Mouse (Mus musculus) cerebellum, adult 2 months (tissue): ENCODE data around the gene Cox4i2. TPM values are rescaled to one million over a fixed set of nuclear protein-coding genes. Genes with fewer than 3 reads are reported as not detected.

Source experiments
- DNase-seq, 2 experiments: peaks; one replicate each; pipeline ENCODE4 v3.0.0; 2021
- H3K27ac ChIP-seq: fragments of 200-500 bp; 2 replicates; pipeline ENCODE4 v1.5.1; 2012; ENCODE audit warnings: low read length, control low read depth, inconsistent platforms; ENCODE audit not compliant: insufficient read depth
- H3K27me3 ChIP-seq: fragments of 200-500 bp; 2 replicates; pipeline ENCODE4 v1.6.1; 2012; ENCODE audit warnings: inconsistent platforms, mild to moderate bottlenecking, low read length, moderate library complexity; ENCODE audit not compliant: control insufficient read depth, insufficient read depth
- H3K4me1 ChIP-seq: fragments of 200-500 bp; 2 replicates; pipeline ENCODE4 v1.6.1; 2011; ENCODE audit warnings: low read length; ENCODE audit not compliant: control insufficient read depth, insufficient read depth
- H3K4me3 ChIP-seq: fragments of 200-500 bp; replicated peaks from 2 replicates; pipeline ENCODE3; 2011; ENCODE audit warnings: mild to moderate bottlenecking, low read depth, low read length, control low read depth; ENCODE audit not compliant: insufficient read depth
- CTCF ChIP-seq: fragments of 200-500 bp; IDR thresholded peaks from 2 replicates; pipeline ENCODE4 v1.5.1; 2011; ENCODE audit warnings: low read depth, mild to moderate bottlenecking, control low read depth, low read length, moderate library complexity, borderline replicate concordance; ENCODE audit not compliant: insufficient read depth
- POLR2A ChIP-seq: fragments of 200-500 bp; IDR thresholded peaks from 2 replicates; pipeline ENCODE4 v1.6.1; 2011; ENCODE audit warnings: low read length, control low read depth, borderline replicate concordance; ENCODE audit not compliant: insufficient read depth
- WGBS: fragments of 180-500 bp; shearing (Covaris S2); methylation state at CpG from one replicate; pipeline ENCODE4 v1.1.7; 2018; 5-methylcytosine and 5-hydroxymethylcytosine counted together
- polyA plus RNA-seq: library from polyadenylated mRNA; depleted of rRNA; stranded (reverse); fragments of >200 nt; gene quantifications from 2 replicates; pipeline ENCODE4 v1.2.3, GENCODE M21; 2012; rRNA removed

The Cox4i2 gene
- 9.2 and 9.7 TPM in 2 replicates for polyA plus RNA-seq

- H3K27ac ChIP-seq = no peak within 1 kb of the TSS
- H3K4me3 ChIP-seq = no peak within 1 kb of the TSS
Measured at GRCm38 (mm10) chr2:152753944-152754711, at the start of gene Cox4i2. TSS of gene Cox4i2 (plus strand) at chr2:152754173.

GRCm38 (mm10) chr2:152704256-152704605 is 49.7 kb upstream of the Cox4i2 start:
- Histone ChIP-seq H3K4me3 (peak overlapping the region; percentile 6), H3K27ac (peak overlapping the region; percentile 65), H3K4me1 (peaks cover 65% of the 10 kb centered on the region), H3K27me3 (no peaks in the 10 kb centered on the region)
- TF ChIP-seq POLR2A = peak; percentile 24; the same call in 1 of the 2 replicates
- TF ChIP-seq CTCF = no peak
- WGBS = 7% methylated on average over 5 of the region's 5 CpGs
- peak in 1 of 2 experiments; percentile 78 for DNase-seq

More at GRCm38 (mm10) chr2:152753944-152754711, at the start of gene Cox4i2:
- no peak for TF ChIP-seq POLR2A
- no peak for TF ChIP-seq CTCF
- Histone ChIP-seq H3K27me3 (no peaks in the 10 kb centered on the region), H3K4me1 (peaks cover 18% of the 10 kb centered on the region)
- WGBS = 34% methylated on average over 30 of the region's 30 CpGs
- DNase-seq = no peak

GRCm38 (mm10) chr2:152704811-152705370 is 49.1 kb upstream of the Cox4i2 start:
- peak; percentile 49 to 62 for DNase-seq
- no peaks in the 10 kb centered on the region for H3K27me3 ChIP-seq
- peak overlapping the region; percentile 65 for H3K27ac ChIP-seq
- H3K4me1 ChIP-seq = peaks cover 58% of the 10 kb centered on the region
- TF ChIP-seq CTCF = no peak
- TF ChIP-seq POLR2A = no peak
- 31% methylated on average over 14 of the region's 14 CpGs for WGBS
- peak overlapping the region; percentile 15 for H3K4me3 ChIP-seq

GRCm38 (mm10) chr2:152705993-152706571 is 47.9 kb upstream of the Cox4i2 start:
- Histone ChIP-seq H3K27me3 (no peaks in the 10 kb centered on the region), H3K4me3 (no peak overlapping the region), H3K4me1 (peaks cover 47% of the 10 kb centered on the region), H3K27ac (peak overlapping the region; percentile 65)
- WGBS = 33% methylated on average over 22 of the region's 22 CpGs
- no peak for TF ChIP-seq POLR2A
- TF ChIP-seq CTCF = no peak
- peak; percentile 51 to 53 for DNase-seq

GRCm38 (mm10) chr2:152707186-152707585 is 46.8 kb upstream of the Cox4i2 start:
- Histone ChIP-seq H3K27me3 (no peaks in the 10 kb centered on the region), H3K4me3 (peak overlapping the region; percentile 29), H3K27ac (peak overlapping the region; percentile 90), H3K4me1 (peaks cover 46% of the 10 kb centered on the region)
- TF ChIP-seq CTCF (no peak), POLR2A (no peak)
- 15% methylated on average over 7 of the region's 7 CpGs for WGBS
- DNase-seq = peak in 1 of 2 experiments; percentile 42

- peaks cover 46% of the 10 kb centered on the region for H3K4me1 ChIP-seq
- H3K27ac ChIP-seq = peak overlapping the region; percentile 90
- peak; percentile 75 to 76 for DNase-seq
- TF ChIP-seq CTCF (no peak), POLR2A (peak; percentile 34; the same call in 1 of the 2 replicates)
- H3K27me3 ChIP-seq = no peaks in the 10 kb centered on the region
- WGBS = 11% methylated on average over 31 of the region's 31 CpGs
- peak overlapping the region; percentile 29 for H3K4me3 ChIP-seq
Measured at GRCm38 (mm10) chr2:152707627-152708026, 46.3 kb upstream of the Cox4i2 start.

GRCm38 (mm10) chr2:152709066-152709465 is 44.9 kb upstream of the Cox4i2 start:
- TF ChIP-seq POLR2A = no peak
- no peak for TF ChIP-seq CTCF
- 91% methylated on average over 5 of the region's 5 CpGs for WGBS
- H3K4me1 ChIP-seq = peaks cover 36% of the 10 kb centered on the region
- DNase-seq = no peak
- H3K4me3 ChIP-seq = no peak overlapping the region
- no peaks in the 10 kb centered on the region for H3K27me3 ChIP-seq
- H3K27ac ChIP-seq = no peak overlapping the region

- peaks cover 3% of the 10 kb centered on the region for H3K4me1 ChIP-seq
- TF ChIP-seq CTCF = no peak
- TF ChIP-seq POLR2A = no peak
- H3K27ac ChIP-seq = no peak overlapping the region
- 36% methylated on average over 6 of the region's 6 CpGs for WGBS
- H3K4me3 ChIP-seq = no peak overlapping the region
- no peaks in the 10 kb centered on the region; the same call in 1 of the 2 replicates for H3K27me3 ChIP-seq
- no peak for DNase-seq
Measured at GRCm38 (mm10) chr2:152716241-152716772, 37.7 kb upstream of the Cox4i2 start.
